Mouse (Mus musculus) cerebellum, adult 2 months (tissue): Measurements from ENCODE around the gene Cars2. TPM values are rescaled to one million over a fixed set of nuclear protein-coding genes. Genes with fewer than 3 reads are reported as not detected.

Experiments
- DNase-seq, 2 experiments: peaks; one replicate each; pipeline ENCODE4 v3.0.0; 2021
- H3K27ac ChIP-seq: fragments of 200-500 bp; 2 replicates; pipeline ENCODE4 v1.5.1; 2012; ENCODE audit warnings: low read length, control low read depth, inconsistent platforms; ENCODE audit not compliant: insufficient read depth
- H3K27me3 ChIP-seq: fragments of 200-500 bp; 2 replicates; pipeline ENCODE4 v1.6.1; 2012; ENCODE audit warnings: inconsistent platforms, mild to moderate bottlenecking, low read length, moderate library complexity; ENCODE audit not compliant: control insufficient read depth, insufficient read depth
- H3K4me1 ChIP-seq: fragments of 200-500 bp; 2 replicates; pipeline ENCODE4 v1.6.1; 2011; ENCODE audit warnings: low read length; ENCODE audit not compliant: control insufficient read depth, insufficient read depth
- H3K4me3 ChIP-seq: fragments of 200-500 bp; replicated peaks from 2 replicates; pipeline ENCODE3; 2011; ENCODE audit warnings: mild to moderate bottlenecking, low read depth, low read length, control low read depth; ENCODE audit not compliant: insufficient read depth
- CTCF ChIP-seq: fragments of 200-500 bp; IDR thresholded peaks from 2 replicates; pipeline ENCODE4 v1.5.1; 2011; ENCODE audit warnings: low read depth, mild to moderate bottlenecking, control low read depth, low read length, moderate library complexity, borderline replicate concordance; ENCODE audit not compliant: insufficient read depth
- POLR2A ChIP-seq: fragments of 200-500 bp; IDR thresholded peaks from 2 replicates; pipeline ENCODE4 v1.6.1; 2011; ENCODE audit warnings: low read length, control low read depth, borderline replicate concordance; ENCODE audit not compliant: insufficient read depth
- WGBS: fragments of 180-500 bp; shearing (Covaris S2); methylation state at CpG from one replicate; pipeline ENCODE4 v1.1.7; 2018; 5-methylcytosine and 5-hydroxymethylcytosine counted together
- polyA plus RNA-seq: library from polyadenylated mRNA; depleted of rRNA; stranded (reverse); fragments of >200 nt; gene quantifications from 2 replicates; pipeline ENCODE4 v1.2.3, GENCODE M21; 2012; rRNA removed

Gene Cars2
- 27.4 and 27.6 TPM in 2 replicates for polyA plus RNA-seq

DNA sequence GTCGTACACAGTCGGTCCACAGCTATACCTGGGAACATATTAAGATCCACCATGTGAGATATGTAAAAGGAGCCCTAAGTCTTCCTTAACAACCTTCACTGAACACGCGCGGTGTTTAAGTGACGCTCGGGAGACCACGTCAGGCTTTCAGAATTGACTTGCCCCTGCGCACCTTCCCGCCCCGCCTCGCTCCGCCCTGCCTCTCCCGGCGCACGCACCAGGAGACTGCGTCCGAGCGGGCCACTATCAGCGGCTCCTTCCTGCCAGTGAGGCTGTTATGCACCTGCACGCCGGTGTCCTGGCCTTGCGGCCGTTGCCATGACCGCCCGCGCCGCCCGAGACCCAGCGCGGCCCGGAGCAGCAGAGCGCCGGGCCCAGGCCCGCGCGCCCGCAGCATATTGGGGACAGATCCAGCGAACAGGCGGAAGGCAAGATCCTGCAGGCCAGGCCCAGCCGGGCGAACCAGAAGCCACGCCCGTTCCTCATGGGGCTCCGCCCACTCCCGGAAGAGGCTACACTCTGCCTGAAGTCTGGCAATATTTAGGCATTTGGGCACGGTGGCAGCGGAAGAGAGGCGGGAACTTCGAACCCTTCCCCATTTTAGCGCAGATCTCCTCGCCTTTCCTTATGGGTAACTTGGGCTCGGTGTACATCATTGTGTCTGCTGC is at the start of gene Cars2:
Gene Cars2, minus strand, starts transcription at position 503 of the 668 bp plus-strand sequence.
- no peak for TF ChIP-seq CTCF
- peak; percentile 69; the same call in 1 of the 2 replicates for TF ChIP-seq POLR2A
- peak within 1 kb of the TSS; percentile 74 for H3K27ac ChIP-seq
- WGBS = under 1% methylated on average over 52 of the region's 53 CpGs

GRCm38 (mm10) chr8:11593222-11593884 is 42.8 kb upstream of the Cars2 start:
- no peak overlapping the region for H3K27ac ChIP-seq
- no peak for TF ChIP-seq CTCF
- no peak for TF ChIP-seq POLR2A
- WGBS = 75% methylated on average over 12 of the region's 12 CpGs
- DNase-seq = no peak
- no peaks in the 10 kb centered on the region for H3K4me1 ChIP-seq
- H3K4me3 ChIP-seq = no peak overlapping the region
- no peaks in the 10 kb centered on the region for H3K27me3 ChIP-seq

More for the DNA sequence above, at the start of gene Cars2:
- DNase-seq = peak; percentile 93 to 94
- Histone ChIP-seq H3K4me3 (peak within 1 kb of the TSS; percentile 71), H3K4me1 (no peaks in the 10 kb centered on the region; the same call in 1 of the 2 replicates), H3K27me3 (no peaks in the 10 kb centered on the region)

DNA sequence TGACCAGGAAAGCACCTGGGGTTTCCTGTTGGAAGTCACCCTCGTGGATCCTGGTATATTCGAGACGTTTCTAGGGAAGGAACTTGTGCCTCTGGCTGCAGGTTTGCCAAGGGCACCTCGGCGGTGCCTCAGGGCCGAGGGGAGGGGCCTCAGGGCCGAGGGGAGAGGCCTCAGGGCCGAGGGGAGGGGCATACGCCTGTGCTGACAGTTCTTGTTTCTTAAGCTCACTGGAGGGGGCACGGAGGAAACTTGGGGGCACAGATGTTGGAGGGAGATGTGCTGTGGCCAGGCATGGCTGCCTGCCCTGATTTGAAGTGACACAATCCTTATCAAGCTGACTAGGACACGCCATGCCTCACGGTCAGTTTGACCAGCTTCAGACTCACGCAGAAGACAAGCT is 41.7 kb upstream of the Cars2 start:
- Histone ChIP-seq H3K27me3 (no peaks in the 10 kb centered on the region), H3K4me3 (no peak overlapping the region), H3K4me1 (no peaks in the 10 kb centered on the region), H3K27ac (no peak overlapping the region)
- TF ChIP-seq POLR2A (no peak), CTCF (no peak)
- no peak for DNase-seq
- 34% methylated on average over 13 of the region's 13 CpGs for WGBS

DNA sequence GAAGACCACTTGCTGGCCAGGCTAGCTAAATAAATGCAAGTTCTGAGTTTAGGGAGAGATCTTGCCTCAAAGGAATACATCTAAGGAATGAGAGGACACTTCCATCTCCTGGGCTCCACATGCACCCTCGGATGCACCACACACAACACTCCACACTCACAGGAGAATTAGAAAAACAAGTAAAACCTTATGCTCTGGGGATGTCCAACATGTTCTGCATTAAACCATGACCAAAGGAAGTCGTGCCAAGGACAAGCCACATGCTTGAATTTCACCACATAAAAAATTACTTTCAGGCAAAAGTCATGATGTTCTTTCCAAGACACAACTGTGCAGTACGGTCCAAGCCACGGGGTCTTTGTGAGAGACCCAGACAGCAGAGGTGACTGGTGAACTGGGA is 41.3 kb upstream of the Cars2 start:
- 72% methylated on average over 4 of the region's 4 CpGs for WGBS
- TF ChIP-seq CTCF (no peak), POLR2A (no peak)
- no peak for DNase-seq
- Histone ChIP-seq H3K27ac (no peak overlapping the region), H3K4me3 (no peak overlapping the region), H3K27me3 (no peaks in the 10 kb centered on the region), H3K4me1 (no peaks in the 10 kb centered on the region)

DNA sequence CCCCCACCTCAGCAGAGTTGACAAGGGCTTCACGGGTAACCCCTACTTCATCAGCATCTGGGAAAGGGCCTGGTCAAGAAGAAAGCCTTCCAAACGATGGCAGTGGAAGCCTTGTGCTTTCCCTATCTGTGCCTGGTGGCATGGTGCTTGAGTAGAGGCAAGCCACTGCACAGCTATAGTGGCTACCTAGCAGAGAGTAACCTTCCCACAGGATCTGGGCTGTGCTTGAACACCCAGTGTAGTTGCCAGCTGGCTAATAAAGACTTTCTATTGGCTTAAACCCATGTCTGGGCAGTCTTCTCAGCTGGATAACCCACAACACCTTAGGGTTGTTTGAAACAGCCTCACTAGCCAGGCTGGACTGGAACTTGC is 35.8 kb upstream of the Cars2 start:
- WGBS = 73% methylated on average over 2 of the region's 2 CpGs
- DNase-seq = no peak
- Histone ChIP-seq H3K4me3 (no peak overlapping the region), H3K27me3 (no peaks in the 10 kb centered on the region), H3K27ac (no peak overlapping the region), H3K4me1 (no peaks in the 10 kb centered on the region)
- TF ChIP-seq CTCF (no peak), POLR2A (no peak)

GRCm38 (mm10) chr8:11585513-11586373 is 35.2 kb upstream of the Cars2 start:
- no peak overlapping the region for H3K4me3 ChIP-seq
- TF ChIP-seq CTCF (no peak), POLR2A (no peak)
- 77% methylated on average over 21 of the region's 21 CpGs for WGBS
- no peaks in the 10 kb centered on the region for H3K27me3 ChIP-seq
- H3K4me1 ChIP-seq = no peaks in the 10 kb centered on the region
- H3K27ac ChIP-seq = no peak overlapping the region
- no peak for DNase-seq

GRCm38 (mm10) chr8:11575604-11576384 is 25.2 kb upstream of the Cars2 start:
- Histone ChIP-seq H3K4me1 (no peaks in the 10 kb centered on the region), H3K27ac (no peak overlapping the region), H3K27me3 (no peaks in the 10 kb centered on the region), H3K4me3 (no peak overlapping the region)
- TF ChIP-seq POLR2A (no peak), CTCF (no peak)
- no peak for DNase-seq
- WGBS = 61% methylated on average over 16 of the region's 16 CpGs
